Mouse (Mus musculus): ENCODE results near the gene Ccdc84.

DNA sequence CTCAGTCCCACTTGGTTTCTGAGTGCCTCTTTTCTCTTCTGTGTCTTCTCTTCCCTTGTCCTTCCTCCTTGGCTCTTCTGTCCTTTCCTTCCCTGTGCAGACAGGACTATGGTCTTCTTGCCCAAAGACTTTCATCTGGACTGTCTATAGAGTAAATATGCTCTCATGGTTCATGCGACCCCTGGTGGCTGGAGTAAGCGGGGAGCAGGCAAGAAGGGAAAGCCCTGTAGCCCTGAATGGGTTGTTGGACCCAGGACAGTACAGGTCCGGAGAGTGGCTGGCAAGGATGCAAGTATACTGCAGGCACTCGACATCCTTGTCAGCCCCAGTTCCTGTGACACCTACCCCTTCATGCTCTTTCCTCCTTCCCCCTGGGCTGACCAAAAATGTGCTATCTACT lies 26.9 kb downstream of the Ccdc84 start:
- no peak for TF ChIP-seq CEBPB (IDR thresholded peaks at IDR 0.05; ENCODE audit: insufficient read depth, poor library complexity, severe bottlenecking)
- no peak for TF ChIP-seq USF1 (IDR thresholded peaks at IDR 0.05; ENCODE audit: low read depth)
- no peak for TF ChIP-seq POLR2A (IDR thresholded peaks at IDR 0.05; ENCODE audit: insufficient read length, low read depth)
- no peak for TF ChIP-seq E2F4 (IDR thresholded peaks at IDR 0.05; ENCODE audit: insufficient read depth)
- TF ChIP-seq TCF12 (IDR thresholded peaks at IDR 0.05; ENCODE audit: insufficient read depth, poor library complexity, severe bottlenecking) = no peak
- no peak for TF ChIP-seq POLR2AphosphoS2 (IDR thresholded peaks at IDR 0.05; ENCODE audit: insufficient read length, low read depth)
- TF ChIP-seq SRF (IDR thresholded peaks at IDR 0.05; ENCODE audit: control insufficient read depth, insufficient read length, low read depth) = no peak
- no peak for TF ChIP-seq TCF3 (IDR thresholded peaks at IDR 0.05; ENCODE audit: insufficient read length, low read depth)
- no peak for TF ChIP-seq MAX (IDR thresholded peaks at IDR 0.05; ENCODE audit: low read depth)
